Mouse (Mus musculus) lung, embryonic 14.5 days (tissue): ENCODE data around the gene Bcl2l2. TPM values are rescaled to one million over a fixed set of nuclear protein-coding genes. Genes with fewer than 3 reads are reported as not detected.

Experiments used
- ATAC-seq: fragments of 200-750 bp; cut with Nextera tagmentation; 2 replicates; pipeline ENCODE4 v1.8.0; 2017; ENCODE audit warnings: mild to moderate bottlenecking, moderate TSS enrichment, moderate library complexity; ENCODE audit not compliant: insufficient read depth
- DNase-seq: peaks from one replicate; pipeline ENCODE4 v3.0.0-alpha.2; 2015
- H3K27ac ChIP-seq: fragments of 300-500 bp; sonication (generic); 2 replicates; pipeline ENCODE4 v1.5.1; 2014; ENCODE audit warnings: low read depth, mild to moderate bottlenecking, moderate library complexity
- H3K27me3 ChIP-seq: fragments of 300-500 bp; sonication (generic); 2 replicates; pipeline ENCODE4 v1.6.1; 2014; ENCODE audit warnings: low read length, control low read depth; ENCODE audit not compliant: insufficient read depth
- H3K36me3 ChIP-seq: fragments of 300-500 bp; sonication (generic); 2 replicates; pipeline ENCODE4 v1.6.1; 2014; ENCODE audit warnings: control low read depth; ENCODE audit not compliant: insufficient read depth
- H3K4me1 ChIP-seq: fragments of 300-500 bp; sonication (generic); 2 replicates; pipeline ENCODE4 v1.6.1; 2014; ENCODE audit warnings: antibody characterized with exemption, control low read depth; ENCODE audit not compliant: insufficient read depth
- H3K4me2 ChIP-seq: fragments of 300-500 bp; sonication (generic); 2 replicates; pipeline ENCODE4 v1.6.1; 2014; ENCODE audit warnings: mild to moderate bottlenecking
- H3K4me3 ChIP-seq: fragments of 300-500 bp; sonication (generic); 2 replicates; pipeline ENCODE4 v1.5.1; 2014; ENCODE audit warnings: low read depth, low read length
- H3K9ac ChIP-seq: fragments of 300-500 bp; sonication (generic); 2 replicates; pipeline ENCODE4 v1.6.1; 2014
- H3K9me3 ChIP-seq: fragments of 300-500 bp; sonication (generic); 2 replicates; pipeline ENCODE4 v1.6.1; 2016; ENCODE audit warnings: low read depth, low read length, control low read depth
- CTCF ChIP-seq: IDR thresholded peaks from 2 replicates; pipeline ENCODE4 v1.5.1; 2016; ENCODE audit warnings: antibody characterized with exemption, low read depth
- WGBS: fragments of 180-500 bp; shearing (Covaris S2); extraction: QIAGEN DNeasy Blood & Tissue Kit; methylation state at CpG from one replicate; pipeline ENCODE4 v1.1.7; 2014; 5-methylcytosine and 5-hydroxymethylcytosine counted together
- polyA plus RNA-seq: library from polyadenylated mRNA; unstranded; fragments of >200 nt; fragmentation: Nextera tagmentation; extraction: Ambion mirVana; gene quantifications from 2 replicates; pipeline ENCODE4 v1.2.1, GENCODE M21; 2014

Gene Bcl2l2
- polyA plus RNA-seq, 1 experiment from 2014 or later: 3.4 TPM

GRCm38 (mm10) chr14:54912109-54912850 is 29.1 kb downstream of the Bcl2l2 start:
- ATAC-seq: peak; percentile 59
- H3K27ac ChIP-seq: peak overlapping the region; percentile 82
- peaks cover 37% of the 10 kb centered on the region for H3K36me3 ChIP-seq
- H3K4me1 ChIP-seq: no peaks in the 10 kb centered on the region
- H3K9ac ChIP-seq: peak overlapping the region; percentile 93
- peak overlapping the region; percentile 99 for H3K4me2 ChIP-seq
- H3K27me3 ChIP-seq: no peaks in the 10 kb centered on the region; the same call in 1 of the 2 replicates
- DNase-seq: peak; percentile 43
- no peak for TF ChIP-seq CTCF
- under 1% methylated on average over 58 of the region's 69 CpGs for WGBS
- H3K4me3 ChIP-seq: peak overlapping the region; percentile 88
- H3K9me3 ChIP-seq: no peaks in the 10 kb centered on the region

GRCm38 (mm10) chr14:54912886-54913285 is 29.7 kb downstream of the Bcl2l2 start, which contains the start of gene Slc22a17:
TSS of gene Slc22a17 (minus strand) at chr14:54913132.
- Histone ChIP-seq H3K36me3 (peaks cover 34% of the 10 kb centered on the region), H3K4me1 (no peaks in the 10 kb centered on the region), H3K27me3 (no peaks in the 10 kb centered on the region; the same call in 1 of the 2 replicates), H3K4me2 (peak within 1 kb of the TSS; percentile 99), H3K9me3 (no peaks in the 10 kb centered on the region), H3K9ac (peak within 1 kb of the TSS; percentile 93), H3K4me3 (peak within 1 kb of the TSS; percentile 88), H3K27ac (peak within 1 kb of the TSS; percentile 82)
- WGBS: under 1% methylated on average over 22 of the region's 28 CpGs
- ATAC-seq (peak; percentile 93), DNase-seq (peak; percentile 91)
- TF ChIP-seq CTCF: no peak; the same call in 1 of the 2 replicates

GRCm38 (mm10) chr14:54913343-54913742 is 30.2 kb downstream of the Bcl2l2 start:
- 14% methylated on average over 10 of the region's 10 CpGs for WGBS
- ATAC-seq (peak; percentile 12; the same call in 1 of the 2 replicates), DNase-seq (peak; percentile 24)
- peak overlapping the region; percentile 82; the same call in 1 of the 2 replicates for H3K27ac ChIP-seq
- H3K4me2 ChIP-seq: peak overlapping the region; percentile 99
- no peaks in the 10 kb centered on the region for H3K4me1 ChIP-seq
- H3K27me3 ChIP-seq: no peaks in the 10 kb centered on the region; the same call in 1 of the 2 replicates
- H3K4me3 ChIP-seq: peak overlapping the region; percentile 88
- H3K9me3 ChIP-seq: no peaks in the 10 kb centered on the region
- peaks cover 33% of the 10 kb centered on the region for H3K36me3 ChIP-seq
- TF ChIP-seq CTCF: no peak
- H3K9ac ChIP-seq: peak overlapping the region; percentile 93

GRCm38 (mm10) chr14:54920076-54920685 is 37.0 kb downstream of the Bcl2l2 start:
- no peaks in the 10 kb centered on the region for H3K9me3 ChIP-seq
- no peaks in the 10 kb centered on the region for H3K4me1 ChIP-seq
- H3K9ac ChIP-seq: no peak overlapping the region
- no peaks in the 10 kb centered on the region for H3K27me3 ChIP-seq
- H3K4me3 ChIP-seq: no peak overlapping the region
- peaks cover 50% of the 10 kb centered on the region for H3K36me3 ChIP-seq
- H3K4me2 ChIP-seq: no peak overlapping the region
- ATAC-seq (no peak), DNase-seq (no peak)
- TF ChIP-seq CTCF: no peak
- 89% methylated on average over 16 of the region's 16 CpGs for WGBS
- H3K27ac ChIP-seq: no peak overlapping the region

- Histone ChIP-seq H3K9me3 (no peaks in the 10 kb centered on the region), H3K4me1 (no peaks in the 10 kb centered on the region; the same call in 1 of the 2 replicates), H3K27me3 (peaks cover 7% of the 10 kb centered on the region; the same call in 1 of the 2 replicates), H3K9ac (peak overlapping the region; percentile 90), H3K27ac (peak overlapping the region; percentile 99), H3K4me3 (peak overlapping the region; percentile 56), H3K4me2 (peak overlapping the region; percentile 87), H3K36me3 (peaks cover 15% of the 10 kb centered on the region)
- no peak for TF ChIP-seq CTCF
- ATAC-seq: peak; percentile 32
- WGBS: 18% methylated on average over 7 of the region's 7 CpGs
- DNase-seq: peak; percentile 82
Observed at GRCm38 (mm10) chr14:54924641-54925348, 41.6 kb downstream of the Bcl2l2 start.

- Histone ChIP-seq H3K4me1 (no peaks in the 10 kb centered on the region; the same call in 1 of the 2 replicates), H3K36me3 (peaks cover 7% of the 10 kb centered on the region), H3K4me3 (peak within 1 kb of the TSS; percentile 56), H3K27ac (peak within 1 kb of the TSS; percentile 99), H3K9ac (peak within 1 kb of the TSS; percentile 90), H3K9me3 (no peaks in the 10 kb centered on the region), H3K4me2 (peak within 1 kb of the TSS; percentile 87), H3K27me3 (peaks cover 7% of the 10 kb centered on the region; the same call in 1 of the 2 replicates)
- TF ChIP-seq CTCF: no peak
- peak; percentile 71 for ATAC-seq
- 1% methylated on average over 50 of the region's 57 CpGs for WGBS
- DNase-seq: peak; percentile 84
Observed at GRCm38 (mm10) chr14:54925349-54926342, 42.5 kb downstream of the Bcl2l2 start, which contains the start of gene Efs. TSS of gene Efs (minus strand) at chr14:54926126.
